Comparison of ENCODE assay signal across 11 mouse cellular contexts in the genomic region with DNA sequence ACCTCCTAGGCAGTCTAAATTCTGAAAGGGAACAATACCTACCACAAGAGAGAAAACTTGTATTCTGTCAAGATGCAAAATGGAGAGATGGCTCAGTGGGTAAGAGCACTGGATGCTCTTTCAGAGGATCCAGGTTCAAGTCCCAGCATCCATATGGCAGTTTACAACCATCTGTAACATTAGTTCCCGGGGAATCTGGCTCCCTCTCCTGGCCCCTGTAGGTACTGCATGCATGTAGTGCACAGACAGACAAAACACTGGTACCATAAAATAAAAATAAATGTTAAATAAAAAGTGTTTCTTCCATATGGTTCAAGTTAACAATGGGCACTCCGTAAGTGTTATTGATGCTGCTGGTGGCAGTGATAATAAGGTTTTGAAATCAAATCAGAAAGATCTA. TPM values are rescaled to one million over a fixed set of nuclear protein-coding genes. Genes with fewer than 3 reads are reported as not detected.
A peak's percentile ranks its signal among the peaks of the same experiment; 100 is the strongest.
DNase-seq lines count a peak whose midpoint lies in the region; ATAC-seq lines count a peak whose summit lies in the region.
"Had no signal": no experiment of that assay in that cellular context is flagged by ENCODE, and none has a peak within 500 bp of the region (broad histone marks: within the 10 kb centered on the region; RNA-seq: fewer than 3 reads in every experiment).

No protein-coding gene starts in this region.

- 89% methylated on average over 2 of the region's 2 CpGs for WGBS in kidney, embryonic 15.5 days

- ATAC-seq in kidney, embryonic 15.5 days (replicated peaks; ENCODE audit: low FRiP score), result no peak
- ATAC-seq in megakaryocyte-erythroid progenitor cell, adult 5-6 weeks (replicated peaks; ENCODE audit: low FRiP score, low TSS enrichment, poor library complexity, severe bottlenecking), result 0 out of 2 replicates have a peak, but pooled peaks have one; percentile 40
- no peak for ATAC-seq in inflammation-experienced regulatory T-cells, adult 6 months
- ATAC-seq in granulocyte monocyte progenitor cell, adult 5-6 weeks (replicated peaks; ENCODE audit: poor library complexity, severe bottlenecking), result no peak

- no peaks in the 10 kb centered on the region for H3K36me3 ChIP-seq in kidney, embryonic 15.5 days
- H3K36me3 ChIP-seq: hindbrain, embryonic 10.5 days; lung, embryonic 15.5 days had no signal

- peaks cover 19% of the 10 kb centered on the region for H3K4me1 ChIP-seq in kidney, embryonic 15.5 days

- H3K4me2 ChIP-seq in kidney, embryonic 15.5 days, result no peak overlapping the region
- H3K4me2 ChIP-seq: lung, embryonic 15.5 days had no signal

- H3K27ac ChIP-seq in kidney, embryonic 15.5 days, result no peak overlapping the region
- H3K27ac ChIP-seq: hindbrain, embryonic 10.5 days; lung, embryonic 15.5 days had no signal

- H3K4me3 ChIP-seq in kidney, embryonic 15.5 days (replicated peaks), result no peak overlapping the region
- H3K4me3 ChIP-seq: hindbrain, embryonic 10.5 days; lung, embryonic 15.5 days had no signal

- peak; percentile 41 for DNase-seq in kidney, adult 9 months
- peak; percentile 39 to 59 for DNase-seq in CD8-positive naive resting alpha-beta T cell, adult 2 months (ENCODE audit: low read depth in 2 of 2, low spot score in 2 of 2)
- DNase-seq in NIH3T3 (ENCODE audit: low read depth), result peak; percentile 45
- no peak for DNase-seq in heart, adult 9 months (ENCODE audit: low spot score in 2 of 2)
- DNase-seq: adrenal gland, postnatal 25 days had no signal

- peaks cover 8% of the 10 kb centered on the region; the same call in 1 of the 2 replicates for H3K9me3 ChIP-seq in kidney, embryonic 15.5 days (replicated peaks)
- H3K9me3 ChIP-seq: lung, embryonic 15.5 days had no signal

- no peak overlapping the region for H3K9ac ChIP-seq in kidney, embryonic 15.5 days
- H3K9ac ChIP-seq: lung, embryonic 15.5 days had no signal

- 0 out of 2 replicates have a peak, but pooled peaks cover under 1% of the 10 kb centered on the region for H3K27me3 ChIP-seq in kidney, embryonic 15.5 days

RNA-seq across cellular contexts. Expression of gene Alox5ap, which starts 18.4 kb away (rescaled TPM):
- polyA plus RNA-seq in kidney, embryonic 15.5 days (2015; fragmentation: Nextera tagmentation; extraction: Ambion mirVana), result 12.4 and 13.3 TPM in 2 replicates
- 8.8 and 11.6 TPM in 2 replicates for total RNA-seq in megakaryocyte-erythroid progenitor cell, adult 5-6 weeks (2014; fragmentation: Nextera tagmentation)
- 20.9 and 41.6 TPM in 2 replicates for total RNA-seq in megakaryocyte-erythroid progenitor cell, adult 5-6 weeks (2017)
- 1 to 10 TPM in 2 of 3 experiments, not detected in 1; 2.0 to 4.7 TPM for polyA plus RNA-seq in inflammation-experienced regulatory T-cells, adult 6 months (2017; shearing (Covaris generic))
- 387 and 445 TPM in 2 replicates for total RNA-seq in granulocyte monocyte progenitor cell, adult 5-6 weeks (2014; fragmentation: Nextera tagmentation)
- total RNA-seq in granulocyte monocyte progenitor cell, adult 5-6 weeks (2017), result 356 and 457 TPM in 2 replicates

Comparison
In these comparisons a context has a peak if more than half of its experiments do, and no peak if none do; other contexts are left out.
1. DNase-seq: peak in kidney, adult 9 months (single experiment), CD8-positive naive resting alpha-beta T cell, adult 2 months (2 of 2) and NIH3T3 (single experiment); none in heart, adult 9 months (0 of 2).
2. RNA of gene Alox5ap, which starts 18.4 kb away (total RNA-seq): 356 to 457 TPM in granulocyte monocyte progenitor cell, adult 5-6 weeks; 8.8 to 41.6 TPM in megakaryocyte-erythroid progenitor cell, adult 5-6 weeks; every median in the first group is over 4 times any median in the second.